Mouse (Mus musculus) cerebellum, adult 2 months (tissue): ENCODE data around the gene Pabpn1.

Source experiments
- CTCF ChIP-seq: fragments of 200-500 bp; IDR thresholded peaks from 2 replicates; pipeline ENCODE4 v1.5.1; 2011; ENCODE audit warnings: low read depth, mild to moderate bottlenecking, control low read depth, low read length, moderate library complexity, borderline replicate concordance; ENCODE audit not compliant: insufficient read depth
- POLR2A ChIP-seq: fragments of 200-500 bp; IDR thresholded peaks from 2 replicates; pipeline ENCODE4 v1.6.1; 2011; ENCODE audit warnings: low read length, control low read depth, borderline replicate concordance; ENCODE audit not compliant: insufficient read depth

GRCm38 (mm10) chr14:54926401-54927158 lies 34.3 kb downstream of the Pabpn1 start:
- TF ChIP-seq POLR2A, result no peak
- TF ChIP-seq CTCF, result no peak
